9 mouse cellular contexts compared by ENCODE assay signal in the genomic region with DNA sequence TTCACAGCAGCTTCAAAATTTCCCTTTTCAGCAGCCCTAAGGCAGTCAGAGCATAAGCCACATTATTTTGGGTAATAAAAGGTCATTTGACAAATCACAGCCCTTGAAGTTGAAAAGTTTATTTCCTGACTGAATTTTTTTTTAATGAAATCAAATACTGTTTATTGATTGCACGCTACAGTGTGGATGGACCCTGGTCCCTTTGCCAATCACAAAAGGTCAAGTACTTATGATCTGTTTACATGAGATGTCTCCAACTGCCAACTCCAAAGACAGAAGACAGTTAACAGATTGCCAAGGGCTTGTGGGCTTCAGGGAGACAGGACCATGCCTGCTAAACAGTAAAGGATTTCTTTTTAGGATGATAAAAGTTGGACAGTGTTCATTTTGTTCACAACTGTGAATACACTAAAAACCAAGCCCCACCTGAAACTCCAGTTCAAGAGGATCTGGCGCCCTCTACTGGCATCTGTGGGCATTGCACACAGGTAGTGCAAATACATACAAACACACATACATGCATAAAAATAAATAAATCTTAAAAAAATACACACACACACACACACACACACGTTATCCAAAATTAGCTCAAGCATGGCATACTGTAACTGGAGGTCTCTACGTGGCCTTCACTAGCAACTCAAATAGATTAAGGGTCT. TPM values are rescaled to one million over a fixed set of nuclear protein-coding genes. Genes with fewer than 3 reads are reported as not detected.
A peak's percentile ranks its signal among the peaks of the same experiment; 100 is the strongest.
DNase-seq lines count a peak whose midpoint lies in the region; ATAC-seq lines count a peak whose summit lies in the region.
"Had no signal": no experiment of that assay in that cellular context is flagged by ENCODE, and none has a peak within 500 bp of the region (broad histone marks: within the 10 kb centered on the region; RNA-seq: fewer than 3 reads in every experiment).

No protein-coding gene starts in this region.

- ATAC-seq in embryonic facial prominence, embryonic 11.5 days (replicated peaks; ENCODE audit: insufficient number of reproducible peaks, low FRiP score, low TSS enrichment, low read depth): no peak

- no peak overlapping the region for H3K4me2 ChIP-seq in embryonic facial prominence, embryonic 11.5 days (ENCODE audit: low read depth, low read length)
- H3K4me2 ChIP-seq: lung, embryonic 15.5 days had no signal

- H3K4me1 ChIP-seq in embryonic facial prominence, embryonic 11.5 days (ENCODE audit: control insufficient read depth, insufficient read depth, low read length): no peaks in the 10 kb centered on the region
- H3K4me1 ChIP-seq: lung, embryonic 15.5 days had no signal

- H3K9me3 ChIP-seq in embryonic facial prominence, embryonic 11.5 days (replicated peaks; ENCODE audit: control insufficient read depth, low read length): 0 out of 2 replicates have a peak, but pooled peaks cover 2% of the 10 kb centered on the region
- H3K9me3 ChIP-seq: lung, embryonic 15.5 days had no signal

- H3K27me3 ChIP-seq in embryonic facial prominence, embryonic 11.5 days (ENCODE audit: control insufficient read depth, insufficient read depth, low read length): no peaks in the 10 kb centered on the region
- H3K27me3 ChIP-seq: lung, embryonic 15.5 days had no signal

- no peak overlapping the region for H3K4me3 ChIP-seq in embryonic facial prominence, embryonic 11.5 days (ENCODE audit: low read depth, low read length)
- H3K4me3 ChIP-seq: lung, embryonic 15.5 days had no signal

- WGBS in embryonic facial prominence, embryonic 11.5 days: 89% methylated on average over 4 of the region's 4 CpGs

- no peak overlapping the region for H3K27ac ChIP-seq in embryonic facial prominence, embryonic 11.5 days (replicated peaks; ENCODE audit: low read depth, low read length)
- H3K27ac ChIP-seq: lung, embryonic 15.5 days had no signal

- no peak overlapping the region for H3K9ac ChIP-seq in embryonic facial prominence, embryonic 11.5 days (replicated peaks; ENCODE audit: low read length)
- H3K9ac ChIP-seq: lung, embryonic 15.5 days had no signal

- intact Hi-C loops in left cerebral cortex, postnatal 10 days (cut with DNase I): no loop called here

- peak; percentile 53 for DNase-seq in gastrocnemius, postnatal 10 days
- no peak for DNase-seq in gastrocnemius, postnatal 4 days (ENCODE audit: low spot score in 2 of 2)
- DNase-seq in right cerebral cortex, postnatal 14 days: peak; percentile 57
- DNase-seq in right cerebral cortex, postnatal 10 days (ENCODE audit: low spot score in 2 of 2): no peak
- DNase-seq in embryonic facial prominence, embryonic 11.5 days (ENCODE audit: low spot score): peak; percentile 63
- peak; percentile 16 for DNase-seq in retina, embryonic 14.5 days (ENCODE audit: low spot score)
- no peak for DNase-seq in left cerebral cortex, postnatal 10 days (ENCODE audit: extremely low spot score in 1 of 2, low spot score in 2 of 2)
- no peak for DNase-seq in gastrocnemius, adult 18-20 months (ENCODE audit: low spot score)

- H3K36me3 ChIP-seq in embryonic facial prominence, embryonic 11.5 days (replicated peaks; ENCODE audit: control insufficient read depth, insufficient read depth, low read depth, low read length): peaks cover 30% of the 10 kb centered on the region

RNA-seq across cellular contexts. Expression of gene Ccnf, which starts 7.8 kb away (rescaled TPM):
- total RNA-seq in gastrocnemius, postnatal 10 days (2021): 1 to 10 TPM; 5.0 to 8.2 TPM
- total RNA-seq in gastrocnemius, postnatal 4 days (2021): 10 to 100 TPM; 14.9 to 15.2 TPM
- 99.6 and 101 TPM in 2 replicates for polyA plus RNA-seq in embryonic facial prominence, embryonic 11.5 days (2014; fragmentation: Nextera tagmentation; extraction: Ambion mirVana)
- 1 to 10 TPM; 6.2 to 7.2 TPM for total RNA-seq in left cerebral cortex, postnatal 10 days (2021)
- total RNA-seq in gastrocnemius, adult 18-20 months (2021): under 1 TPM; 0.25 to 0.50 TPM

RNA-seq across cellular contexts. Expression of gene Tedc2, which starts 22.8 kb away (rescaled TPM):
- total RNA-seq in gastrocnemius, postnatal 10 days (2021): 1 to 10 TPM; 2.5 to 4.0 TPM
- 1 to 10 TPM; 6.0 to 6.1 TPM for total RNA-seq in gastrocnemius, postnatal 4 days (2021)
- 16.9 and 21.7 TPM in 2 replicates for polyA plus RNA-seq in embryonic facial prominence, embryonic 11.5 days (2014; fragmentation: Nextera tagmentation; extraction: Ambion mirVana)
- total RNA-seq in left cerebral cortex, postnatal 10 days (2021): 10 to 100 TPM in 1 of 2 experiments, 1 to 10 TPM in 1; 8.9 to 10.4 TPM
- total RNA-seq in gastrocnemius, adult 18-20 months (2021): 1 to 10 TPM; 1.2 to 1.5 TPM

RNA-seq across cellular contexts. Expression of gene Ntn3, which starts 34.1 kb away (rescaled TPM):
- total RNA-seq in gastrocnemius, postnatal 10 days (2021): 1 to 10 TPM; 1.6 to 2.5 TPM
- total RNA-seq in gastrocnemius, postnatal 4 days (2021): 1 to 10 TPM; 4.7 to 4.9 TPM
- polyA plus RNA-seq in embryonic facial prominence, embryonic 11.5 days (2014; fragmentation: Nextera tagmentation; extraction: Ambion mirVana): 6.2 and 7.1 TPM in 2 replicates
- total RNA-seq in left cerebral cortex, postnatal 10 days (2021): 10 to 100 TPM; 13.1 to 14.4 TPM
- total RNA-seq in gastrocnemius, adult 18-20 months (2021): under 1 TPM; 0.21 to 0.31 TPM

RNA-seq across cellular contexts. Expression of gene Tbc1d24, which starts 38.1 kb away (rescaled TPM):
- total RNA-seq in gastrocnemius, postnatal 10 days (2021): 1 to 10 TPM; 5.8 to 8.9 TPM
- total RNA-seq in gastrocnemius, postnatal 4 days (2021): 10 to 100 TPM; 11.7 to 12.3 TPM
- 3.7 and 5.4 TPM in 2 replicates for polyA plus RNA-seq in embryonic facial prominence, embryonic 11.5 days (2014; fragmentation: Nextera tagmentation; extraction: Ambion mirVana)
- total RNA-seq in left cerebral cortex, postnatal 10 days (2021): 10 to 100 TPM; 70.4 to 74.8 TPM
- total RNA-seq in gastrocnemius, adult 18-20 months (2021): 1 to 10 TPM; 4.2 to 5.5 TPM

Comparison
In these comparisons a context has a peak if more than half of its experiments do, and no peak if none do; other contexts are left out.
1. DNase-seq: peak in gastrocnemius, postnatal 10 days (single experiment), right cerebral cortex, postnatal 14 days (single experiment), embryonic facial prominence, embryonic 11.5 days (single experiment) and retina, embryonic 14.5 days (single experiment); none in gastrocnemius, postnatal 4 days (0 of 2), right cerebral cortex, postnatal 10 days (0 of 2), left cerebral cortex, postnatal 10 days (0 of 2) and gastrocnemius, adult 18-20 months (single experiment).
2. RNA of gene Ccnf, which starts 7.8 kb away (total RNA-seq): 14.9 to 15.2 TPM in gastrocnemius, postnatal 4 days, 5.0 to 8.2 TPM in gastrocnemius, postnatal 10 days and 6.2 to 7.2 TPM in left cerebral cortex, postnatal 10 days; 0.25 to 0.50 TPM in gastrocnemius, adult 18-20 months; every median in the first group is over 4 times any median in the second.